Mouse (Mus musculus): ENCODE results near the gene Tcf12. TPM values are rescaled to one million over a fixed set of nuclear protein-coding genes. Genes with fewer than 3 reads are reported as not detected.

Gene Tcf12
- total and polyA plus RNA-seq, 3 experiments: 41.4 to 42.3 (median 41.7) TPM

GRCm38 (mm10) chr9:72088893-72089611 lies 22.6 kb downstream of the Tcf12 start:
- no peak overlapping the region for H3K4me2 ChIP-seq (ENCODE audit: insufficient read depth, low read depth, poor library complexity, severe bottlenecking)
- peaks cover 0 to 36% of the 10 kb centered on the region in 2 experiments; a peak in 2 of 4 replicates for H3K4me1 ChIP-seq (ENCODE audit: control insufficient read depth in 1 of 2, insufficient read depth in 2 of 2)
- dilution Hi-C loops (cut with MboI; ENCODE audit: extremely low pct_ligation_motif_present, extremely low pct_unique_long_range_greater_than_20kb, low sequenced_read_pairs) (no loop called here), in situ Hi-C loops (cut with MboI; ENCODE audit: low pct_ligation_motif_present, low pct_unique_long_range_greater_than_20kb, low sequenced_read_pairs) (no loop called here)
- H3K4me3 ChIP-seq (replicated peaks in 1 of 3; ENCODE audit: low read depth in 2 of 3, low read length in 2 of 3, poor library complexity in 1 of 3): no peak overlapping the region
- no peaks in the 10 kb centered on the region for H3K9me3 ChIP-seq (replicated peaks; ENCODE audit: low read length)
- H3K27me3 ChIP-seq (replicated peaks): no peaks in the 10 kb centered on the region
- TF ChIP-seq EP300 (IDR thresholded peaks at IDR 0.05; ENCODE audit: low read length) (no peak), PAX5 (IDR thresholded peaks at IDR 0.05; ENCODE audit: low read length) (no peak), JUND (conservative IDR thresholded peaks at IDR 0.05; ENCODE audit: low read depth, low read length) (no peak), KAT2A (IDR thresholded peaks at IDR 0.05; ENCODE audit: insufficient replicate concordance, low read length) (no peak), NELFE (IDR thresholded peaks at IDR 0.05; ENCODE audit: low read depth, low read length) (no peak), MEF2A (IDR thresholded peaks at IDR 0.05; ENCODE audit: borderline replicate concordance, low read depth, low read length) (no peak), USF2 (conservative IDR thresholded peaks at IDR 0.05; ENCODE audit: low read depth, low read length) (no peak), ZMIZ1 (IDR thresholded peaks at IDR 0.05; ENCODE audit: low read depth, low read length) (no peak), MXI1 (IDR thresholded peaks at IDR 0.05; ENCODE audit: low read depth, low read length) (no peak), MAX (IDR thresholded peaks at IDR 0.05; ENCODE audit: low read length) (no peak), IRF4 (IDR thresholded peaks at IDR 0.05; ENCODE audit: low read depth, low read length) (no peak)
- H3K79me2 ChIP-seq (replicated peaks; ENCODE audit: control insufficient read depth, extremely low read depth, insufficient read depth, poor library complexity, severe bottlenecking): peaks cover 32% of the 10 kb centered on the region
- no peak overlapping the region for H3K9ac ChIP-seq (ENCODE audit: insufficient read depth, low read depth)
- H3K36me3 ChIP-seq (replicated peaks in 1 of 2; ENCODE audit: control insufficient read depth in 1 of 2, insufficient read depth in 1 of 2, low read length in 1 of 2): peaks cover 0 to 10% of the 10 kb centered on the region in 2 experiments
- no peak for DNase-seq (ENCODE audit: extremely low read depth)
- no peak overlapping the region for H3K27ac ChIP-seq (ENCODE audit: insufficient read depth, low read depth)

- Histone ChIP-seq H3K27ac (ENCODE audit: insufficient read depth, low read depth) (no peak overlapping the region), H3K9me3 (replicated peaks; ENCODE audit: low read length) (no peaks in the 10 kb centered on the region), H3K36me3 (replicated peaks in 1 of 2; ENCODE audit: control insufficient read depth in 1 of 2, insufficient read depth in 1 of 2, low read length in 1 of 2) (peaks cover 0 to 2% of the 10 kb centered on the region in 2 experiments), H3K4me3 (replicated peaks in 1 of 3; ENCODE audit: low read depth in 2 of 3, low read length in 2 of 3, poor library complexity in 1 of 3) (no peak overlapping the region), H3K4me2 (ENCODE audit: insufficient read depth, low read depth, poor library complexity, severe bottlenecking) (no peak overlapping the region), H3K79me2 (replicated peaks; ENCODE audit: control insufficient read depth, extremely low read depth, insufficient read depth, poor library complexity, severe bottlenecking) (peaks cover 26% of the 10 kb centered on the region), H3K9ac (ENCODE audit: insufficient read depth, low read depth) (no peak overlapping the region), H3K4me1 (ENCODE audit: control insufficient read depth in 1 of 2, insufficient read depth in 2 of 2) (peaks cover 0 to 27% of the 10 kb centered on the region in 2 experiments; a peak in 2 of 4 replicates), H3K27me3 (replicated peaks) (no peaks in the 10 kb centered on the region)
- TF ChIP-seq POLR2A (IDR thresholded peaks at IDR 0.05; ENCODE audit: low read depth, low read length) (no peak), TCF12 (IDR thresholded peaks at IDR 0.05; ENCODE audit: low read depth, low read length) (no peak), HCFC1 (IDR thresholded peaks at IDR 0.05; ENCODE audit: low read depth, low read length) (no peak), JUN (IDR thresholded peaks at IDR 0.05; ENCODE audit: insufficient read depth, low read depth, low read length) (no peak), NELFE (IDR thresholded peaks at IDR 0.05; ENCODE audit: low read depth, low read length) (no peak), TBP (conservative IDR thresholded peaks at IDR 0.05; ENCODE audit: low read depth, low read length) (no peak), MAFK (IDR thresholded peaks at IDR 0.05; ENCODE audit: insufficient replicate concordance, low read length) (no peak), MXI1 (IDR thresholded peaks at IDR 0.05; ENCODE audit: low read depth, low read length) (no peak), MAZ (IDR thresholded peaks at IDR 0.05; ENCODE audit: low read depth, low read length) (no peak), ETS1 (conservative IDR thresholded peaks at IDR 0.05; ENCODE audit: low read depth, low read length) (no peak), BHLHE40 (IDR thresholded peaks at IDR 0.05; ENCODE audit: low read depth, low read length) (no peak), SMC3 (IDR thresholded peaks at IDR 0.05; ENCODE audit: low read depth, low read length) (no peak), GABPA (IDR thresholded peaks at IDR 0.05; ENCODE audit: insufficient replicate concordance, low read depth, low read length) (no peak)
- no peak for DNase-seq (ENCODE audit: extremely low read depth)
- dilution Hi-C loops (cut with MboI; ENCODE audit: extremely low pct_ligation_motif_present, extremely low pct_unique_long_range_greater_than_20kb, low sequenced_read_pairs) (no loop called here), in situ Hi-C loops (cut with MboI; ENCODE audit: low pct_ligation_motif_present, low pct_unique_long_range_greater_than_20kb, low sequenced_read_pairs) (no loop called here)
Observed at GRCm38 (mm10) chr9:72085017-72085416, 26.7 kb downstream of the Tcf12 start.

Data from CH12.LX (cell line).